Mouse (Mus musculus): ENCODE results near the gene Zbtb14. TPM values are rescaled to one million over a fixed set of nuclear protein-coding genes. Genes with fewer than 3 reads are reported as not detected.

Gene Zbtb14
- polyA plus RNA-seq (2012), result 2.3 and 2.5 TPM in 2 replicates

GRCm38 (mm10) chr17:69382511-69383100 is at the start of gene Zbtb14:
Gene Zbtb14 (plus strand): TSS chr17:69383050.

GRCm38 (mm10) chr17:69438990-69439491 is 56.2 kb downstream of the Zbtb14 start, which contains the start of gene Akain1:
Gene Akain1 (plus strand): TSS chr17:69439326.

Other genes starting within 250 kb of the Zbtb14 start
- gene Akain1, start 56.3 kb downstream of the Zbtb14 start, polyA plus RNA-seq (2012), result 0.03 TPM in 1 of 2 replicates, not detected in the other